Mouse (Mus musculus): Measurements from ENCODE around the gene Acnat1. TPM values are rescaled to one million over a fixed set of nuclear protein-coding genes. Genes with fewer than 3 reads are reported as not detected.
"Not testable (repeated sequence)": the region's sequence is repeated elsewhere in the genome, so short reads cannot be mapped to it uniquely, and the experiment has no call there.

Acnat1 gene
- polyA plus RNA-seq, 1 experiment from 2014 or later = not detected

DNA sequence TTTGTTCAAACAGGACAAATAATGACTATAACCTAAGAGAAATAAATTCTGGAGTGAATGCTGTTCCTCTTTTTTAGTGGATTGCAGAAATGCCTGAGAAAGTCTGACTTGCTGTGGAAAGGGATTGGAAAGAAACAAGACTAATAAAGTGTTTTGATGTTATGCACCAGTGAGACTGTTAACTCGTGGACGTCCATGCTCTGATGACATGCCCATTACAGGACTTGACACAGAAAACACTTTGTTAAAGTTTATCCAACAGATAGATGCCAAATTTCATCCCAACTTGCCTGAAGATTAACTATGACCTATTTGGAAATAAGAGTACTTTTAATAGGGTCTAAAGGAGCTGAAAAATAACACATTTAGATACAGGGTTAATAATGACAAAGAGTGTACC is 63.6 kb downstream of the Acnat1 start:
- 82% methylated on average over 2 of the region's 2 CpGs for WGBS
- H3K9ac ChIP-seq (replicated peaks; ENCODE audit: low read depth, low read length); ATAC-seq (ENCODE audit: low read depth): not testable (repeated sequence)

DNA sequence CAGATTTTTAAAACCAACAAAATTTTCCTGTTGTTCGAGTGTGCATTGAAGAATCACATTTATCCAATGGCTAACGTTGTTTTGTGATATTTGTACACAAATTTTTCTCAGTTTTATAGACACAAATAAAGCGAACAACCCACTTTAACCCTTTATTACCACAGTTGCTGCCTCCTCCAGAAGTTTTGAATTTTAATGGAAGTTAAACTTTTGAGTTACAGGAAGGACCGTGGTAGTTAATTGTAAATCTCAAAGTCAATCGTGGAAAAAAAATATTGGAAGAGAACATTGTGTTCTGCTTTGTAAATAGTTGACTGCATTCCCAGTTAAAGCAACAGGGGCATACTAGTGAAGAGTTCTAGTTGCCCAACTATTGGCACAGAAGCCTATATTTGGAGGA is 65.8 kb downstream of the Acnat1 start, which contains the start of gene Acnat2:
Gene Acnat2 (minus strand): TSS at position 195 of the 400 bp plus-strand sequence.
- H3K27me3 ChIP-seq (ENCODE audit: control insufficient read depth, insufficient read depth, low read length); H3K27ac ChIP-seq (ENCODE audit: low read depth, low read length); H3K9ac ChIP-seq (replicated peaks; ENCODE audit: low read depth, low read length); H3K4me1 ChIP-seq (ENCODE audit: control insufficient read depth, insufficient read depth, low read length); H3K4me3 ChIP-seq (ENCODE audit: low read depth, low read length); ATAC-seq (ENCODE audit: low read depth); H3K36me3 ChIP-seq (ENCODE audit: control insufficient read depth, insufficient read depth, low read length); H3K9me3 ChIP-seq (ENCODE audit: control insufficient read depth, low read length); H3K4me2 ChIP-seq (ENCODE audit: low read depth, low read length): not testable (repeated sequence)
- WGBS = 88% methylated on average over 5 of the region's 5 CpGs

More for the DNA sequence above, 63.6 kb downstream of the Acnat1 start:
- H3K4me3 ChIP-seq (ENCODE audit: low read depth, low read length); H3K27ac ChIP-seq (ENCODE audit: low read depth, low read length); H3K4me2 ChIP-seq (ENCODE audit: low read depth, low read length); H3K9me3 ChIP-seq (ENCODE audit: control insufficient read depth, low read length); H3K36me3 ChIP-seq (ENCODE audit: control insufficient read depth, insufficient read depth, low read length); H3K4me1 ChIP-seq (ENCODE audit: control insufficient read depth, insufficient read depth, low read length); H3K27me3 ChIP-seq (ENCODE audit: control insufficient read depth, insufficient read depth, low read length): not testable (repeated sequence)

Other genes starting within 250 kb of the Acnat1 start
- gene Acnat2, start 65.8 kb downstream of the Acnat1 start, polyA plus RNA-seq (2014; fragmentation: Nextera tagmentation; extraction: Ambion mirVana) = not detected in 2 replicates
- not detected in 2 replicates for gene Baat, start 32.6 kb upstream of the Acnat1 start, polyA plus RNA-seq (2014; fragmentation: Nextera tagmentation; extraction: Ambion mirVana)
- gene Mrpl50, start 47.2 kb upstream of the Acnat1 start, polyA plus RNA-seq (2014; fragmentation: Nextera tagmentation; extraction: Ambion mirVana) = 79.1 and 83.1 TPM in 2 replicates
- gene Zfp189, start 47.3 kb upstream of the Acnat1 start, polyA plus RNA-seq (2014; fragmentation: Nextera tagmentation; extraction: Ambion mirVana) = 13.0 and 14.5 TPM in 2 replicates
- 0.45 and 0.91 TPM in 2 replicates for gene Aldob, start 75.6 kb upstream of the Acnat1 start, polyA plus RNA-seq (2014; fragmentation: Nextera tagmentation; extraction: Ambion mirVana)
- gene Tmem246, start 124.0 kb upstream of the Acnat1 start, polyA plus RNA-seq (2014; fragmentation: Nextera tagmentation; extraction: Ambion mirVana) = 111 and 138 TPM in 2 replicates
- 63.0 and 66.7 TPM in 2 replicates for gene Rnf20, start 158.1 kb upstream of the Acnat1 start, polyA plus RNA-seq (2014; fragmentation: Nextera tagmentation; extraction: Ambion mirVana)
- gene Ppp3r2, start 208.1 kb upstream of the Acnat1 start, polyA plus RNA-seq (2014; fragmentation: Nextera tagmentation; extraction: Ambion mirVana) = 0.96 and 1.0 TPM in 2 replicates

Measured in neural tube, embryonic 14.5 days (tissue).